Mouse (Mus musculus): Measurements from ENCODE around the gene Rap1b. TPM values are rescaled to one million over a fixed set of nuclear protein-coding genes. Genes with fewer than 3 reads are reported as not detected.
A peak's percentile ranks its signal among the peaks of the same experiment; 100 is the strongest.

Rap1b gene
- polyA plus RNA-seq, 1 experiment from 2014 or later, result 163 TPM

GRCm38 (mm10) chr10:117878628-117879027 lies 32.8 kb upstream of the Rap1b start:
- Histone ChIP-seq H3K36me3 (ENCODE audit: control insufficient read depth, insufficient read depth, low read length) (no peaks in the 10 kb centered on the region), H3K4me2 (ENCODE audit: low read depth, low read length) (no peak overlapping the region), H3K4me1 (ENCODE audit: control insufficient read depth, insufficient read depth, low read length) (no peaks in the 10 kb centered on the region), H3K27me3 (replicated peaks; ENCODE audit: control insufficient read depth, insufficient read depth, low read length) (no peaks in the 10 kb centered on the region), H3K9ac (ENCODE audit: low read depth, low read length) (no peak overlapping the region), H3K27ac (ENCODE audit: low read length) (no peak overlapping the region), H3K9me3 (ENCODE audit: control insufficient read depth, low read length) (no peaks in the 10 kb centered on the region), H3K4me3 (ENCODE audit: low read length) (no peak overlapping the region)
- WGBS, result 82% methylated on average over 9 of the region's 9 CpGs
- ATAC-seq, result no peak

DNA sequence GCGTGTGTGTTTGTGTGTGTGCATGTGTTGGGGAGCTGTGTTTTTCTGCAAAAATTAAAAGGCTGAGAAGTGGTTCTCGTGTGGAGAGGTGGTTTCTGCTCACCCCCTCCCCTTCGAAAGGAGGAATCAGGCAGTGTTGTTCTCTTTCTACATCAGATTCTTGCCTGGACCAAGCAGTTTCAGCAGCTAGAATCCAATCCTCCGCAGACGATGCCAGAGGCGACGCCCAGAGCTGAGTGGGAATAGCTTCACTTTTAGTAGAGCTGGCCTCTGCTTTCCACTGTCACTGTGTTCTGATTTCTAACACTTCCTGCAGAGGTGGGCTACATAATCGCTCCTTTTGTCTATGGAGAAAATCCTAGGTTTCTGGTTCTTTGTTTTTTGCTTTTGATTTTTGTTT lies 31.0 kb upstream of the Rap1b start:
- no peaks in the 10 kb centered on the region for H3K27me3 ChIP-seq (replicated peaks; ENCODE audit: control insufficient read depth, insufficient read depth, low read length)
- no peaks in the 10 kb centered on the region for H3K4me1 ChIP-seq (ENCODE audit: control insufficient read depth, insufficient read depth, low read length)
- H3K9me3 ChIP-seq (ENCODE audit: control insufficient read depth, low read length), result no peaks in the 10 kb centered on the region
- 78% methylated on average over 8 of the region's 8 CpGs for WGBS
- no peak for ATAC-seq
- H3K9ac ChIP-seq (ENCODE audit: low read depth, low read length), result no peak overlapping the region
- no peak overlapping the region for H3K27ac ChIP-seq (ENCODE audit: low read length)
- H3K4me2 ChIP-seq (ENCODE audit: low read depth, low read length), result no peak overlapping the region
- H3K4me3 ChIP-seq (ENCODE audit: low read length), result no peak overlapping the region
- no peaks in the 10 kb centered on the region for H3K36me3 ChIP-seq (ENCODE audit: control insufficient read depth, insufficient read depth, low read length)

- no peak overlapping the region for H3K4me2 ChIP-seq (ENCODE audit: low read depth, low read length)
- no peak overlapping the region for H3K27ac ChIP-seq (ENCODE audit: low read length)
- no peak overlapping the region for H3K4me3 ChIP-seq (ENCODE audit: low read length)
- ATAC-seq, result peak; percentile 59; the same call in 1 of the 2 replicates
- H3K27me3 ChIP-seq (replicated peaks; ENCODE audit: control insufficient read depth, insufficient read depth, low read length), result no peaks in the 10 kb centered on the region
- 74% methylated on average over 18 of the region's 18 CpGs for WGBS
- H3K9ac ChIP-seq (ENCODE audit: low read depth, low read length), result no peak overlapping the region
- H3K9me3 ChIP-seq (ENCODE audit: control insufficient read depth, low read length), result no peaks in the 10 kb centered on the region
- H3K36me3 ChIP-seq (ENCODE audit: control insufficient read depth, insufficient read depth, low read length), result no peaks in the 10 kb centered on the region
- H3K4me1 ChIP-seq (ENCODE audit: control insufficient read depth, insufficient read depth, low read length), result no peaks in the 10 kb centered on the region
Measured at GRCm38 (mm10) chr10:117876400-117876799, 30.6 kb upstream of the Rap1b start.

- Histone ChIP-seq H3K4me3 (ENCODE audit: low read length) (no peak overlapping the region), H3K36me3 (ENCODE audit: control insufficient read depth, insufficient read depth, low read length) (no peaks in the 10 kb centered on the region)
- WGBS, result 72% methylated on average over 10 of the region's 10 CpGs
Measured at GRCm38 (mm10) chr10:117874936-117875335, 29.1 kb upstream of the Rap1b start.

GRCm38 (mm10) chr10:117873952-117874351 lies 28.1 kb upstream of the Rap1b start:
- Histone ChIP-seq H3K9me3 (ENCODE audit: control insufficient read depth, low read length) (no peaks in the 10 kb centered on the region), H3K4me3 (ENCODE audit: low read length) (no peak overlapping the region), H3K4me2 (ENCODE audit: low read depth, low read length) (no peak overlapping the region), H3K36me3 (ENCODE audit: control insufficient read depth, insufficient read depth, low read length) (no peaks in the 10 kb centered on the region), H3K9ac (ENCODE audit: low read depth, low read length) (no peak overlapping the region), H3K4me1 (ENCODE audit: control insufficient read depth, insufficient read depth, low read length) (no peaks in the 10 kb centered on the region), H3K27me3 (replicated peaks; ENCODE audit: control insufficient read depth, insufficient read depth, low read length) (no peaks in the 10 kb centered on the region), H3K27ac (ENCODE audit: low read length) (no peak overlapping the region)
- no peak for ATAC-seq
- WGBS, result 69% methylated on average over 4 of the region's 4 CpGs

More at GRCm38 (mm10) chr10:117874936-117875335, 29.1 kb upstream of the Rap1b start:
- Histone ChIP-seq H3K27me3 (replicated peaks; ENCODE audit: control insufficient read depth, insufficient read depth, low read length) (no peaks in the 10 kb centered on the region), H3K4me1 (ENCODE audit: control insufficient read depth, insufficient read depth, low read length) (no peaks in the 10 kb centered on the region), H3K9me3 (ENCODE audit: control insufficient read depth, low read length) (no peaks in the 10 kb centered on the region), H3K9ac (ENCODE audit: low read depth, low read length) (no peak overlapping the region), H3K4me2 (ENCODE audit: low read depth, low read length) (no peak overlapping the region), H3K27ac (ENCODE audit: low read length) (no peak overlapping the region)
- no peak for ATAC-seq

DNA sequence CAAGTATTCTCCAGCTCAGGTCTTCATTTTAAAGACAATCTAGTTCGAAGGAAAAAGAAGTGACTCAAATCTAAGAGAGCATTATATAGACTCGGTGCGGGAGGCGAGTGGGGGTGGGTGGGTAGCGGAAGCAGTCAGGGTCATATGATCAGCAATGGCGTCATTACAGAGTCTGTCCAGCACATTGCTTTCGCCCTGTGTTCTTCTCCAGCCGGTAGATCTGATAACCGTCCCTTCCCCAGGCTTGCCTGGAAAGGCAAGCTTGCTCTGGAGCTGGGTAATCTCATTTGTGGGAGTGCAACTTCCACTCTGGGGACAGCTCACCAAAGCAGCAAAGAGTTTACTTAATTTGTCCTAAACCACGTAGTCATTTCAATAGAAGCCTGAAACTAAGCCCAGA lies 26.6 kb upstream of the Rap1b start:
- no peaks in the 10 kb centered on the region for H3K9me3 ChIP-seq (ENCODE audit: control insufficient read depth, low read length)
- no peaks in the 10 kb centered on the region for H3K36me3 ChIP-seq (ENCODE audit: control insufficient read depth, insufficient read depth, low read length)
- H3K4me3 ChIP-seq (ENCODE audit: low read length), result no peak overlapping the region
- H3K27ac ChIP-seq (ENCODE audit: low read length), result no peak overlapping the region
- no peaks in the 10 kb centered on the region for H3K27me3 ChIP-seq (replicated peaks; ENCODE audit: control insufficient read depth, insufficient read depth, low read length)
- WGBS, result 76% methylated on average over 10 of the region's 10 CpGs
- no peaks in the 10 kb centered on the region for H3K4me1 ChIP-seq (ENCODE audit: control insufficient read depth, insufficient read depth, low read length)
- ATAC-seq, result no peak
- no peak overlapping the region for H3K9ac ChIP-seq (ENCODE audit: low read depth, low read length)
- H3K4me2 ChIP-seq (ENCODE audit: low read depth, low read length), result no peak overlapping the region

- H3K9ac ChIP-seq (ENCODE audit: low read depth, low read length), result no peak overlapping the region
- no peaks in the 10 kb centered on the region for H3K27me3 ChIP-seq (replicated peaks; ENCODE audit: control insufficient read depth, insufficient read depth, low read length)
- H3K4me3 ChIP-seq (ENCODE audit: low read length), result no peak overlapping the region
- no peak overlapping the region for H3K4me2 ChIP-seq (ENCODE audit: low read depth, low read length)
- no peak for ATAC-seq
- WGBS, result 88% methylated on average over 3 of the region's 3 CpGs
- no peaks in the 10 kb centered on the region for H3K9me3 ChIP-seq (ENCODE audit: control insufficient read depth, low read length)
- no peaks in the 10 kb centered on the region for H3K4me1 ChIP-seq (ENCODE audit: control insufficient read depth, insufficient read depth, low read length)
- no peak overlapping the region for H3K27ac ChIP-seq (ENCODE audit: low read length)
- no peaks in the 10 kb centered on the region for H3K36me3 ChIP-seq (ENCODE audit: control insufficient read depth, insufficient read depth, low read length)
Measured at GRCm38 (mm10) chr10:117867301-117867700, 21.5 kb upstream of the Rap1b start.

- no peaks in the 10 kb centered on the region for H3K9me3 ChIP-seq (ENCODE audit: control insufficient read depth, low read length)
- 69% methylated on average over 8 of the region's 8 CpGs for WGBS
- ATAC-seq, result no peak
Measured at GRCm38 (mm10) chr10:117866641-117867040, 20.8 kb upstream of the Rap1b start.

DNA sequence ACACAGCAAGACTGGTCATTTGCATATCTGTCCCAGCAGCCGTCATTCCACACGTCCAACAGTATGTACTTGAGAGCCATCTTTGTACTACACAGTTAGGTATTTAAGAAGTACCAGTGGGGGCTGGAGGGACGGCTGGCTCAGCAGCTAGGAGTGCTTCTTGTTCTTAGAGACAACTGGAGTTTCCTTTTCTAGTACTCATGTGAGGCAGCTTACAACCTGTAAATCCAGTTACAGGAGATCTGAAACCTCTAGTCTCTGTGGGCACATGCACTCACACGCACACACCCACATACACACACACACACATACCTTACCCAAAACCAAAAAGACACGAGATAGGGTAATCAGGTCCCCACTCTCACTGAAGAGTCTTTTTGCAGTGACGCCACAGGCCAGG lies 18.9 kb upstream of the Rap1b start:
- ATAC-seq, result no peak
- Histone ChIP-seq H3K4me3 (ENCODE audit: low read length) (no peak overlapping the region), H3K4me2 (ENCODE audit: low read depth, low read length) (no peak overlapping the region), H3K27ac (ENCODE audit: low read length) (no peak overlapping the region), H3K36me3 (ENCODE audit: control insufficient read depth, insufficient read depth, low read length) (no peaks in the 10 kb centered on the region), H3K9me3 (ENCODE audit: control insufficient read depth, low read length) (no peaks in the 10 kb centered on the region), H3K27me3 (replicated peaks; ENCODE audit: control insufficient read depth, insufficient read depth, low read length) (no peaks in the 10 kb centered on the region), H3K4me1 (ENCODE audit: control insufficient read depth, insufficient read depth, low read length) (no peaks in the 10 kb centered on the region), H3K9ac (ENCODE audit: low read depth, low read length) (no peak overlapping the region)
- WGBS, result 67% methylated on average over 6 of the region's 6 CpGs

More at GRCm38 (mm10) chr10:117866641-117867040, 20.8 kb upstream of the Rap1b start:
- Histone ChIP-seq H3K9ac (ENCODE audit: low read depth, low read length) (no peak overlapping the region), H3K36me3 (ENCODE audit: control insufficient read depth, insufficient read depth, low read length) (no peaks in the 10 kb centered on the region), H3K27ac (ENCODE audit: low read length) (no peak overlapping the region), H3K4me3 (ENCODE audit: low read length) (no peak overlapping the region), H3K27me3 (replicated peaks; ENCODE audit: control insufficient read depth, insufficient read depth, low read length) (no peaks in the 10 kb centered on the region), H3K4me2 (ENCODE audit: low read depth, low read length) (no peak overlapping the region), H3K4me1 (ENCODE audit: control insufficient read depth, insufficient read depth, low read length) (no peaks in the 10 kb centered on the region)

- Histone ChIP-seq H3K4me2 (ENCODE audit: low read depth, low read length) (no peak overlapping the region), H3K4me3 (ENCODE audit: low read length) (no peak overlapping the region), H3K9ac (ENCODE audit: low read depth, low read length) (no peak overlapping the region), H3K27me3 (replicated peaks; ENCODE audit: control insufficient read depth, insufficient read depth, low read length) (no peaks in the 10 kb centered on the region), H3K4me1 (ENCODE audit: control insufficient read depth, insufficient read depth, low read length) (no peaks in the 10 kb centered on the region), H3K27ac (ENCODE audit: low read length) (no peak overlapping the region), H3K36me3 (ENCODE audit: control insufficient read depth, insufficient read depth, low read length) (no peaks in the 10 kb centered on the region), H3K9me3 (ENCODE audit: control insufficient read depth, low read length) (no peaks in the 10 kb centered on the region)
- WGBS, result 74% methylated on average over 4 of the region's 4 CpGs
- ATAC-seq, result no peak
Measured at GRCm38 (mm10) chr10:117864251-117864650, 18.4 kb upstream of the Rap1b start.
